Mouse (Mus musculus): ENCODE measurements at regions not wholly inside any gene's neighbourhood (a gene's known extent, or its start where the extent isn't known, plus 50 kb on each side); places are given as distances from the start of the nearest gene placed in this dataset.

DNA sequence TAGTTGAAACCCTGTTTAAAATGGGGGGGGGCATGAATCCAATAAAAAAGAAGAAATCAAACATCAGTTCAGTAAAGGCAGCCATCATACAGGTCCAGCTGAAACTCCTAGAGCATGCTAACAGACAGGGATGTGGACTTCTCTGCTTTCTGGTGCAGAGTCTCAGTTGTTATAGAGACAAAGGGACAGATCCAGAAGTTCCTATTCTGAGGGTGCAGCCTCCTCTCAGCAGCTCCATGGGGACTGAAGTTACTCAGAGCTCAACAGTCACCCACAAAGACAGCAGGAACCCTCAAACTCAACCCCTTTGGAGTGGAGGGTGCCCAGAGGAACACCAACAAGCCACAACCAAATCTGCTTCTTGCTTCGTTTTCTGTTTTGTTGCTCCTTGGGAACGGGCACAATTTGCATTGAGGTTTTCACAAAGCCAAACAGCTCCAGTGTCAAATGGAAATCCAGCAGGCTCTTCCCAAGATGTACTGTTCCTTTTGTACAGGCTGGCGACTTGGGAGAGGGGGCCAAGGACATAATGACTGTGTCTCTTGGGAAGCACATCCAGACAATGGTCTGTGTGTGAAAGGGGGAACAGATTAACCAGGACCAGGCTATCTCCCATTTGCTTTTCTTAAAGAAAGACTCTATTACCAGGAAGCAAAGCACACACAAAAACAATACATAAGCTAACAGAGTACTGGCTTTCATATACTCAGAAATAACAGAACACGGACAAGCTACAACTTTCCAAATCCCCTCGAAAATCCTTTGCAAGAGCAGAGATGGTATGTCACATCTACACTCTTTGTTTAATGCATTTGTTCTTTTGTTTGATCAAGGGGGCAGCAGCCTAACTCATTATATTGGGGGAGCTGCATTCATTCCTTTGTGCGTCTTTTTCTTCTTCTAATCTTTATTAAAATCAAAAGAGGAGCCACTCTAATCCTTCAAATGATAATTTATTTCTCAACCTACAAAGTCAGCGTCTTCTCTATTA, 332.6 kb upstream of the Zfp462 start:
- H3K27ac ChIP-seq (ENCODE audit: insufficient read depth, low read depth, low read length): no peak overlapping the region
- no peaks in the 10 kb centered on the region; the same call in 1 of the 2 replicates for H3K4me1 ChIP-seq (ENCODE audit: control insufficient read depth, insufficient read depth, low read length)

GRCm38 (mm10) chr4:54613076-54613475, 331.8 kb upstream of the Zfp462 start:
- 66% methylated on average over 3 of the region's 3 CpGs for WGBS

More for the DNA sequence above, 332.6 kb upstream of the Zfp462 start:
- WGBS: 57% methylated on average over 7 of the region's 7 CpGs
- TF ChIP-seq CTCF (IDR thresholded peaks at IDR 0.05; ENCODE audit: insufficient read depth, low read depth, low read length) (no peak), POLR2A (IDR thresholded peaks at IDR 0.05; ENCODE audit: insufficient read depth, low read depth, low read length) (no peak)
- no peak overlapping the region for H3K4me3 ChIP-seq (ENCODE audit: insufficient read depth, low read depth, low read length)

DNA sequence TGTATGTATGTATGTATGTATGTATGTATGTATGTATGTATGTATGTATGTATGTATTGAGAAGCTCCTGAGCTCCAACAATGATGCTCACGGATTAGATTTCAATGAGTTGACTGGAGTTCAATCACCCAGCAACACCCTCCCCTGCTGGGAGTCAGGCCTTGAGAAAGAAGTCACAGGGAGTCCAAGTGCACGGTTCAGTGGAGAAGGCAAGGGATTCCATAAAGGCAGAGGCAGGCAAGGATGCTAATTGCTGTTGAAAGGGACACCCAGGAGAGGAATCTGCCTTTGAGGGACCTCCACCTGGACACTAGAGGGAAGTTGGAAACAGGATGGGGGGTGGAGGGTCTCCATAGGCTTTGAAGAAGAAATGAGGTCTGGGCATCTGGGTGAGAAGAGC, 331.2 kb upstream of the Zfp462 start:
- Histone ChIP-seq H3K27ac (ENCODE audit: insufficient read depth, low read depth, low read length) (no peak overlapping the region), H3K4me3 (ENCODE audit: insufficient read depth, low read depth, low read length) (no peak overlapping the region), H3K4me1 (ENCODE audit: control insufficient read depth, insufficient read depth, low read length) (no peaks in the 10 kb centered on the region; the same call in 1 of the 2 replicates)
- WGBS: 57% methylated on average over 2 of the region's 2 CpGs
- no peak for TF ChIP-seq CTCF (IDR thresholded peaks at IDR 0.05; ENCODE audit: insufficient read depth, low read depth, low read length)
- no peak for TF ChIP-seq POLR2A (IDR thresholded peaks at IDR 0.05; ENCODE audit: insufficient read depth, low read depth, low read length)

More at GRCm38 (mm10) chr4:54613076-54613475, 331.8 kb upstream of the Zfp462 start:
- no peak for TF ChIP-seq POLR2A (IDR thresholded peaks at IDR 0.05; ENCODE audit: insufficient read depth, low read depth, low read length)
- no peak for TF ChIP-seq CTCF (IDR thresholded peaks at IDR 0.05; ENCODE audit: insufficient read depth, low read depth, low read length)
- no peak overlapping the region for H3K4me3 ChIP-seq (ENCODE audit: insufficient read depth, low read depth, low read length)
- H3K27ac ChIP-seq (ENCODE audit: insufficient read depth, low read depth, low read length): no peak overlapping the region
- no peaks in the 10 kb centered on the region; the same call in 1 of the 2 replicates for H3K4me1 ChIP-seq (ENCODE audit: control insufficient read depth, insufficient read depth, low read length)

- Histone ChIP-seq H3K4me3 (ENCODE audit: insufficient read depth, low read depth, low read length) (no peak overlapping the region), H3K4me1 (ENCODE audit: control insufficient read depth, insufficient read depth, low read length) (no peaks in the 10 kb centered on the region; the same call in 1 of the 2 replicates), H3K27ac (ENCODE audit: insufficient read depth, low read depth, low read length) (no peak overlapping the region)
- 61% methylated on average over 1 of the region's 1 CpGs for WGBS
- TF ChIP-seq POLR2A (IDR thresholded peaks at IDR 0.05; ENCODE audit: insufficient read depth, low read depth, low read length): no peak
- no peak for TF ChIP-seq CTCF (IDR thresholded peaks at IDR 0.05; ENCODE audit: insufficient read depth, low read depth, low read length)
These were observed 329.0 kb upstream of the Zfp462 start for GRCm38 (mm10) chr4:54615886-54616285.

GRCm38 (mm10) chr4:54624024-54624873, 320.6 kb upstream of the Zfp462 start:
- TF ChIP-seq CTCF (IDR thresholded peaks at IDR 0.05; ENCODE audit: insufficient read depth, low read depth, low read length) (no peak), POLR2A (IDR thresholded peaks at IDR 0.05; ENCODE audit: insufficient read depth, low read depth, low read length) (no peak)
- Histone ChIP-seq H3K27ac (ENCODE audit: insufficient read depth, low read depth, low read length) (no peak overlapping the region), H3K4me3 (ENCODE audit: insufficient read depth, low read depth, low read length) (no peak overlapping the region), H3K4me1 (ENCODE audit: control insufficient read depth, insufficient read depth, low read length) (no peaks in the 10 kb centered on the region)
- WGBS: 40% methylated on average over 20 of the region's 20 CpGs

DNA sequence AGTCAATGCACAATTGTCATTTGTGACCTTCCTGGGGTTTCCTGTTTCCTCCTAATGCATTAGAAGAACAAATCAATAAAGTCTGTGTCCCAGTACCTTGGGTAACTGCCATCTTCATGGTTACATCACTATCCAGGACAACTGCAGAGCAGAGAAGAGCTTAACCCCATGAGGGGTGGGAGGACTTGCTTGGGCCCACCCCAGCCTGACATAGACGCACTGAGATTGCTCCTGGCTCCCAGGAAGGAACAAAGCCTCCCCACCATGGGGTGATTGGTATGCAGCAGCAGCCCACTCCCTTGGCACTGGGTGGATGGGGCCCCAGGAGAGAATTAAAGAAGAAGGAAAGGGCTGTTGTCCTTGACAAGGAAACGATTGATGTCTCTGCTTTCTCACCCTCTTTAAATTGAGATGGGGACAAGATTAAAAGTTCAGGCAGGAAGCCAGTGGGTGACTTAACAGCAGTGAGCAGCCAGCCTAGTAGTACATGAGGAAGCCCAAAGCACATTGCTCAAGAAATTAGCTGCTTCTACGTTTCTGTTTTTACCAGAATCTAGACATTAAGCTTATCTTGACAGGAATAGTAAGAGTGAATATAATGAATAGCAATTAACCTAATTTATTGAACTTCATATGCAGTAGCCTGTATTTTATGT, 307.7 kb upstream of the Zfp462 start:
- Histone ChIP-seq H3K27ac (ENCODE audit: insufficient read depth, low read depth, low read length) (no peak overlapping the region), H3K4me1 (ENCODE audit: control insufficient read depth, insufficient read depth, low read length) (no peaks in the 10 kb centered on the region), H3K4me3 (ENCODE audit: insufficient read depth, low read depth, low read length) (no peak overlapping the region)
- no peak for TF ChIP-seq CTCF (IDR thresholded peaks at IDR 0.05; ENCODE audit: insufficient read depth, low read depth, low read length)
- WGBS: 36% methylated on average over 3 of the region's 3 CpGs

- Histone ChIP-seq H3K4me3 (ENCODE audit: insufficient read depth, low read depth, low read length) (no peak overlapping the region), H3K27ac (ENCODE audit: insufficient read depth, low read depth, low read length) (no peak overlapping the region), H3K4me1 (ENCODE audit: control insufficient read depth, insufficient read depth, low read length) (peaks cover 5% of the 10 kb centered on the region)
- WGBS: 85% methylated on average over 11 of the region's 11 CpGs
- TF ChIP-seq CTCF (IDR thresholded peaks at IDR 0.05; ENCODE audit: insufficient read depth, low read depth, low read length) (no peak), POLR2A (IDR thresholded peaks at IDR 0.05; ENCODE audit: insufficient read depth, low read depth, low read length) (no peak)
These were observed 298.8 kb upstream of the Zfp462 start for GRCm38 (mm10) chr4:54646033-54646432.

DNA sequence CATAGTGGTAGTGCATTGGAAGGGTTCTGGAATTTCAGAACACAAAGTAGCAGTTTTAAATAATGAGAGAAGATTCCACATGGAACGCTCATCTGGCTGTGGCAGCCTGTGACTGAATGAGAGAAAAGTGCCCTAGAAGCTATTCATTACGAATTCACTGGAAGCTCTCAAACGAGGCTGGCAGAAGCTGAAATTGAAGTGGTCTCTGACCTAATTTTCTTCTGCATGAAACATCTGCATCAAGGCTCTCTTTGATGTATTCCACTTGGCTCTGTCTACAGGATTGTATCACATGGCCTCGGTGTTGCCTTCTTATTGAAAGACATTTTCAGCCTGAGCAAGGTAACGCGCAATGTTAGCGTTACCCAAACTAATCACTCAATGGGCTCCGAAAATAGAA, 298.4 kb upstream of the Zfp462 start:
- 18% methylated on average over 8 of the region's 8 CpGs for WGBS
- TF ChIP-seq POLR2A (IDR thresholded peaks at IDR 0.05; ENCODE audit: insufficient read depth, low read depth, low read length) (no peak), CTCF (IDR thresholded peaks at IDR 0.05; ENCODE audit: insufficient read depth, low read depth, low read length) (no peak)
- peaks cover 5% of the 10 kb centered on the region for H3K4me1 ChIP-seq (ENCODE audit: control insufficient read depth, insufficient read depth, low read length)
- no peak overlapping the region for H3K4me3 ChIP-seq (ENCODE audit: insufficient read depth, low read depth, low read length)
- 0 out of 2 replicates have a peak overlapping the region, but pooled peaks have one; percentile 44 for H3K27ac ChIP-seq (ENCODE audit: insufficient read depth, low read depth, low read length)

Data from olfactory bulb, adult 2 months (tissue).